Mouse (Mus musculus) embryonic stem cell, embryonic (primary cell): ENCODE measurements around the gene Mpp3.

ENCODE experiments used
- CTCF ChIA-PET, 4 experiments: fragments of 300-600 bp in 2 of 4; fragments of 350-600 bp in 2 of 4; sonication (Branson Sonifier 250); formaldehyde crosslinking; loops; one replicate each; lab custom pipeline; 2022; ENCODE audit warnings: inconsistent platforms in 2 of 4; lab: Charles Lee
- POLR2A ChIA-PET, 4 experiments: fragments of 300-600 bp in 2 of 4; fragments of 350-600 bp in 2 of 4; sonication (Branson Sonifier 250); formaldehyde crosslinking; loops; one replicate each; lab custom pipeline; 2022; ENCODE audit warnings: antibody characterized with exemption in 4 of 4, inconsistent platforms in 1 of 4; lab: Charles Lee

Mpp3 gene

DNA sequence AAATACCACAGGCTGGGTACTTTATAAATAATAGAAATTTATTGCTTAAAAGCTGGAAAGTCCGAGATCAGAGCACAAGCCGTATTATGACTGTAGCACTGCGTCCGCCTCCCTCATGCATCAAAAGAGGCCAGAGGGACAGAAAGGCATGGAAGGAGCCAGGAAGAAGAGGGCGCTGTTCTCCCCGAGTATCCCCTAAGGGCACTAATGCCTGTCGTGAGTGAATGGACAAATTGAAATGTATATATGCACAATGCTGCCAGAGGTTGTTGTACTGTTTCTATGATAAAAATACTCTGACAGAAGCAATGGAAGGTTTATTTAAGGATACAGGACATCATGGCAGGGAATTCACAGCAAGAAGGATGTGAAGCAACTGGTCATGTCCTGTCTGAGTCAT, 1.7 kb upstream of the Mpp3 start:
- POLR2A ChIA-PET, result no interaction called here
- CTCF ChIA-PET, result interaction anchor here in 3 of 4 experiments (0.6 to 2.1 kb wide), 4 partner anchors 10 to 12 kb away, joined by 3 to 8 read pairs (median 4); partner anchors contain the start of gene Cd300lg (in 1 of the 3)

- ChIA-PET CTCF (interaction anchor here in 2 of 4 experiments (0.7 to 2.1 kb wide), 2 partner anchors 11 to 1067 kb away, joined by 3 to 8 read pairs; no protein-coding TSS in a partner anchor), POLR2A (no interaction called here)
Observed at GRCm38 (mm10) chr11:102029304-102029703, 1.0 kb upstream of the Mpp3 start.

DNA sequence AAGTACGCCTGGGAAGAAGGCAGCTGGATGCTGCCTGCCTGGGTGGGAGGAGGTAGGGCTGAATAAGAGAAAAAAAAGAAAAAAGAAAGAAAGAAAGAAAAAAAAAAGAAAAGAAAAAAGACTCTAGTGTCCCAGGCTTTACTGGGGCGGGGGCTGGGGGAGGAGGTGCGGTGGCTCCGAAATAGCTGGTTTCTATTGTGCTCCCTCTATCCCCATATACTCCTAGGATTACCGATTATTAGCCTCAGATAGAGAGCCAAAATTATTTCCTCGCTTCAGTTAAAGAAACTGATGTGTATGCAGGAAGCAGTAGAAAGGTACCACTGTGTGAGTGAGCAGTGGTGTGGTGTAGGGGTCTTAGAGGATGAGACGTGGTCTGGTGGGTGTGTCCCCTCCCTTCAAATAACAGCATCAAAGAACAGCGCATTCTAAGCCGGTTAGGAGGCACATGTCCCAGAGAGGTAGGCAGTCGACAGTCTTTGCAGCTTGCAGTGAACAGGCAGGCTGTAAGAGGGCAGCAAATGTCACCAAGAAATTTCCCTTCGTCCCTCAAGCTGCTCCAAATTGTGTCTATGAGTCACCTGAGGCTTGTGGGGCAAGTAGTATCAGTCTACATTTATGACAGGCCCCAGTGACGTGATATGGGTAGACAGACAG, 772 bp downstream of the Mpp3 start:
- ChIA-PET POLR2A (interaction anchor here in 3 of 4 experiments (0.6 to 1.2 kb wide), 8 partner anchors 9 to 585 kb away, joined by 3 to 6 read pairs (median 4); partner anchors contain the start of genes Cfap97d1 (in 1 of the 3) and Rpl27 (in 1 of the 3)), CTCF (interaction anchor here in 3 of 4 experiments (0.5 to 3.7 kb wide), 13 partner anchors 10 to 989 kb away, joined by 3 to 20 read pairs (median 3); partner anchors contain the start of gene BC030867 (in 1 of the 3))

DNA sequence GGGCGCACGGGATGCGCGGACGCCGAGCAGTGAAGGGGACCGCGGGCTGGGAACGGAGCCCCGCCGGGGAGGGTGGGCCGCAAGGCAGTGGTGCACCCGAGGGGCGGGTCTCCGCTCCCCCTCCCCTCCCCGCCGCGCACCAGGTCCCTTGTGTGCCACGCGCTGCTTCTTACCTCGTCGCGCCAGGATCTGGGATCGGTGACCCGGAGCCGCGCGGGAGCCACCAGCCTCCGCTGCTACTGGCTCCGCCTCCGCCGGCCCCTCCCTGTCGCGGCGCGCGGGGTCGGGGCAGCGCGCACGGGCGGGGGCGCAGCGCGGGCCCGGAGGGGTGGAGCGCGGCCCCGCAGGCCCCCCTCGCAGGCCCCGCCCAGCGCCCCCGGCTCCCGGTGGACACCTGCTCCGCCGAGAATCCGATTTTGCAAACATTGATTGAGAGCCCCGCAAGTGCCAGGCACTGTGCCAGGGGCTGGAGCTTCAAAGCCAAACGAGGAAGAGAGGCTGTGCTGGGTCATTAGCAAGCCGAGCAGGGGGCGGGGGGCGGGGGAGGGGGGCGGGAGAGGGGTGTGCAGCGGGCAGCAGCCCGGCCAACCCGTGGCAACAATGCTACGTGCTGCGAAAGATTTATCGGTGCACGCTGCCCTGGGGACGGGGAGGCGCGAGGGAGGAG, 1.4 kb downstream of the Mpp3 start:
- ChIA-PET POLR2A (interaction anchor here in 3 of 4 experiments (0.8 to 2.4 kb wide), 7 partner anchors 8 to 585 kb away, joined by 3 to 7 read pairs (median 4); partner anchors contain the start of genes Cd300lg (in 1 of the 3), Cfap97d1 (in 1 of the 3) and Rpl27 (in 1 of the 3)), CTCF (interaction anchor here in 3 of 4 experiments (0.5 to 3.7 kb wide), 15 partner anchors 10 to 990 kb away, joined by 3 to 20 read pairs (median 3); partner anchors contain the start of gene BC030867 (in 1 of the 3))

GRCm38 (mm10) chr11:102025991-102026660, 2.1 kb downstream of the Mpp3 start:
- POLR2A ChIA-PET, result interaction anchor here in 3 of 4 experiments (0.5 to 2.4 kb wide), 4 partner anchors 14 to 109 kb away, joined by 3 to 7 read pairs (median 4); partner anchors contain the start of genes Cd300lg (in 1 of the 3) and Cfap97d1 (in 1 of the 3)
- CTCF ChIA-PET, result interaction anchor here in 3 of 4 experiments (0.7 to 3.7 kb wide), 7 partner anchors 10 to 58 kb away, joined by 3 to 20 read pairs (median 4); no protein-coding TSS in a partner anchor

GRCm38 (mm10) chr11:102025354-102025753, 2.9 kb downstream of the Mpp3 start:
- ChIA-PET POLR2A (interaction anchor here in 2 of 4 experiments (0.5 to 2.4 kb wide), 4 partner anchors 14 to 109 kb away, joined by 3 to 7 read pairs (median 4); partner anchors contain the start of genes Cd300lg (in 1 of the 2) and Cfap97d1 (in 1 of the 2)), CTCF (interaction anchor here (0.5 to 3.7 kb wide), 7 partner anchors 15 to 181 kb away, joined by 3 to 20 read pairs (median 4); no protein-coding TSS in a partner anchor)

DNA sequence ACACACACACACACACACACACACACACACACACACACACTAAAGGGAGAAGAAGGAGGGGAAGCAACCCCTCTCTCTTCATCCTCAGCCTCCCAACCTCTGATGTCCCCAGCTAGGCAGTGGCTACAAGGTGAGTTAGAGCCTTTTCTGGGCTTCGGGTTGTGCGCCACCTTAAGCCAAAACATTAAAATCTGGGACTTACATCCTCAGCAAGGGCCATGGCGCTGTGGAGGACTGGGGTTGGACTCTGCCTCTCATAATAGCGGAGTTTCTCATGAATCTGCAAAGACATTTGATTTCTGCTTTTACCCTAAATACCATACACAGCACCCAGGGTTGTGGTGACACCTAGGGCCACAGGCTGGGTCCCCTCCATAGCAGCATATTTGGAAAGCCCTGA, 3.4 kb downstream of the Mpp3 start:
- ChIA-PET POLR2A (interaction anchor here in 2 of 4 experiments (1.1 to 2.4 kb wide), 3 partner anchors 10 to 16 kb away, joined by 3 to 7 read pairs (median 3); partner anchors contain the start of gene Cd300lg (in 1 of the 2)), CTCF (interaction anchor here (0.5 to 3.7 kb wide), 4 partner anchors 15 to 181 kb away, joined by 3 to 20 read pairs (median 6); no protein-coding TSS in a partner anchor)

DNA sequence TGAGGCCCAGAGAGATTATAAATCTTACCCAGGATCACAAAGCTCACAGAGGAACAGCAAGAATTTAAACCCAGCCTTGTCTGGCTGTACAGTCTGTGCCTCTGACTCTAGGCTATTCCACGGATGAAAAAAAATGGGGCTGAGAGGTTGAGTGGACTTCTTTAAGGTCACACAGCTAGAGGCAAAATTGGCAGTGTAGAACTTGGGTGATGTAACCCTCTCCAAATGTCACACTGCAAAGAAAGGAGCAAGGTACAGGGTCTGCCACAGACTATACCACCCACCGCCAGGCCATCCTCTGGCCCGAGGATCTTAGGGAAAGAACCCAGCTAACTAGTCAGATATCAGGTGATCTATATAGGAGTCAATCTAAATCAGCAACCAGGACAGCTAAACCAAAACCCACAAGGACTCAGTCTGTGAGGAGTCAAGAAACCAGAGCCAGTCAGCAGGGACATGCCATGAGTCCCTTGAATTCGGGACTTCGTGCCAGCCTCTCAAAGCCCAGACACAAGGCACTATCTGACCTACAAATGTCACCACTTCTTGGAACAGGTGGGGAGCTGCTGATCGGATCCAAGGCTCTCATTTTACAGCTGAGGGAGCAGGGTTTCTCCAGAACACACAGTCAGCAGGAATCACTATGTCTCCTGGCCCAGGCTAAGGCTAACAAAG, 4.0 kb downstream of the Mpp3 start:
- ChIA-PET CTCF (interaction anchor here in 2 of 4 experiments (0.6 to 2.1 kb wide), 4 partner anchors 16 to 211 kb away, joined by 3 to 7 read pairs (median 3); partner anchors contain the start of gene Cfap97d1 (in 1 of the 2)), POLR2A (interaction anchor here in 2 of 4 experiments (1.1 to 2.4 kb wide), 3 partner anchors 9 to 16 kb away, joined by 3 to 7 read pairs (median 3); partner anchors contain the start of gene Cd300lg (in 1 of the 2))

GRCm38 (mm10) chr11:102023406-102023805, 4.9 kb downstream of the Mpp3 start:
- ChIA-PET CTCF (interaction anchor here in 2 of 4 experiments (0.6 to 2.1 kb wide), 5 partner anchors 15 to 210 kb away, joined by 3 to 7 read pairs (median 3); partner anchors contain the start of gene Cfap97d1 (in 1 of the 2)), POLR2A (no interaction called here)

GRCm38 (mm10) chr11:102021196-102021595, 7.1 kb downstream of the Mpp3 start:
- ChIA-PET CTCF (interaction anchor here (0.6 to 5.3 kb wide), 7 partner anchors 18 to 766 kb away, joined by 3 to 29 read pairs (median 4); no protein-coding TSS in a partner anchor), POLR2A (interaction anchor here in 1 of 4 experiments (0.5 to 1.3 kb wide), 3 partner anchors 18 to 535 kb away, joined by 3 read pairs; no protein-coding TSS in a partner anchor)

DNA sequence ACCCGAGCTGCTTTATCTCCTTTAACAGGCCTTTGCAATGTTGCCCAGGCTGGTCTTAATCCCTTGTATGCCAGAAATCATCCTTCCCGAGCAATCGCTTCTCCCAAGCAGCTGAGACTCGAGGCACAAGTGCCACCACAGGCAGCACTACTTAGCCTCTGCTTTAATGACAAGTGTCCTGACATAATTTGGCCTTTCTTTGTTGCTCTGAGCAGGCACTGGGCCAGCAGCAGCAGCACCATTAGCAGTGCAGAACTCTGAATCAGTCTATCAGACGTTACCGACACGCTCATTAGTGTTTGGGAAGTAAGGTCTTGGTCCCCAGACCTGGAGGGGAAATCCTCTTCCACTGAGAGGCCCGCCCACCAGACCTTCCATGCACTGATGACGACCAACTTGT, 8.5 kb downstream of the Mpp3 start:
- CTCF ChIA-PET, result interaction anchor here in 3 of 4 experiments (0.6 to 5.3 kb wide), 4 partner anchors 18 to 22 kb away, joined by 5 to 29 read pairs (median 7); no protein-coding TSS in a partner anchor

DNA sequence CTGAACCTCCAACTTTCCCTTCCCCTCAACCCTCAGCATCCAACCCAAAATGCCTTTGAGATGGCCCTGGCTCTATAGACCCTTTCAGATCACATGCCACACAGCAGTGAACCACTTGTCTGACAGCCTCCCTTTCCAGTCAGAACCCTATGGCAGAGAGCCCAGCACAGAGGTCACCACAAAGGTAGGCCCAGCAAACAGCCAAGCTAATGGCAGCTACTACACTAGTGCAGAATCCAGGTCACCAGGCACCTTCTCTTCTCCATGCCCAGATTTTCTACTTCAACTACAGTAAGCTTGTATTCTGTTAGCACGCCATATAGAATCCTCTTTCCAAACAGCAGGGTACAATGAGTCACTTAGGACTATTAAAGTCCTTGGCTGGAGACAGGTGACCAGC, 12.1 kb downstream of the Mpp3 start:
- ChIA-PET CTCF (interaction anchor here in 2 of 4 experiments (0.7 to 1.7 kb wide), 3 partner anchors 24 to 38 kb away, joined by 3 to 6 read pairs (median 4); no protein-coding TSS in a partner anchor), POLR2A (interaction anchor here in 2 of 4 experiments (1.3 to 2.1 kb wide), 3 partner anchors 11 to 32 kb away, joined by 4 to 7 read pairs (median 7); partner anchors contain the start of gene Cfap97d1 (in 2 of the 2))

More for the DNA sequence above, 8.5 kb downstream of the Mpp3 start:
- POLR2A ChIA-PET, result no interaction called here

- ChIA-PET POLR2A (interaction anchor here in 2 of 4 experiments (0.7 to 2.1 kb wide), 5 partner anchors 9 to 31 kb away, joined by 3 to 7 read pairs (median 4); partner anchors contain the start of gene Cfap97d1 (in 2 of the 2)), CTCF (interaction anchor here in 1 of 4 experiments (0.8 to 2.0 kb wide), 7 partner anchors 11 to 88 kb away, joined by 3 to 6 read pairs (median 4); no protein-coding TSS in a partner anchor)
Observed at GRCm38 (mm10) chr11:102015472-102015871, 12.8 kb downstream of the Mpp3 start.

- ChIA-PET CTCF (interaction anchor here in 2 of 4 experiments (0.5 to 1.0 kb wide), 4 partner anchors 27 to 640 kb away, joined by 3 to 7 read pairs (median 4); partner anchors contain the start of gene Mpp2 (in 1 of the 2)), POLR2A (interaction anchor here in 1 of 4 experiments (0.7 kb wide), 1 partner anchor 18 kb away, joined by 3 read pairs; no protein-coding TSS in a partner anchor)
Observed at GRCm38 (mm10) chr11:102013201-102013600, 15.1 kb downstream of the Mpp3 start.

- ChIA-PET POLR2A (interaction anchor here in 1 of 4 experiments (1.4 kb wide), 1 partner anchor 43 kb away, joined by 3 read pairs; no protein-coding TSS in a partner anchor), CTCF (no interaction called here)
Observed at GRCm38 (mm10) chr11:102011510-102011909, 16.8 kb downstream of the Mpp3 start.

GRCm38 (mm10) chr11:102010140-102010539, 18.1 kb downstream of the Mpp3 start:
- POLR2A ChIA-PET, result interaction anchor here in 1 of 4 experiments (1.4 kb wide), 1 partner anchor 41 kb away, joined by 3 read pairs; no protein-coding TSS in a partner anchor
- CTCF ChIA-PET, result interaction anchor here in 1 of 4 experiments (2.7 kb wide), 1 partner anchor 30 kb away, joined by 10 read pairs; no protein-coding TSS in a partner anchor
